Mouse (Mus musculus) lung, postnatal 0 days (tissue): ENCODE measurements around the gene Btrc.
A peak's percentile ranks its signal among the peaks of the same experiment; 100 is the strongest.

ENCODE experiments used
- CTCF ChIP-seq: IDR thresholded peaks from 2 replicates; pipeline ENCODE4 v1.5.1; 2016; ENCODE audit warnings: antibody characterized with exemption, mild to moderate bottlenecking
- EP300 ChIP-seq: IDR thresholded peaks from 2 replicates; pipeline ENCODE4 v1.6.1; 2016; ENCODE audit warnings: antibody characterized with exemption, mild to moderate bottlenecking, control low read depth

DNA sequence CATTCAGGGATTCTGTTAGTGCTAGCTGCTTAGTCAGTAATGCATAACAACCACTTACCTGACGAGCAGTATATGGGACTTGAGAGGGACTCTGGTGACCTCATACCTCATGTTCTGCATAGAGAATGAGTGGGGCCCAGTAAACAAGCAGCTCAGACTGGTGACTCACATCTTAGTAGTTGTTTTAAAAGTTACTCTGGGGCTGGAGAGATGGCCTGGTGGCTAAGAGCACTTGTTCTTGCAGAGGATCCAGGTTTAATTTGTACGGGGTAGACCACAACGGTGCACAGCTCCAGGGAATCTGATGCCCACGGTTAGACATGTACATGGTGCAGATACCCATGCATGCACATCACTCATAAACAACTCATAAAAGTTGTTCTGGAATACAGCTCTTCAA lies 117.4 kb downstream of the Btrc start:
- TF ChIP-seq CTCF (no peak), EP300 (0 out of 2 replicates have a peak, but pooled peaks have one; percentile 21)
